Mouse (Mus musculus): ENCODE data around the gene Snn.

DNA sequence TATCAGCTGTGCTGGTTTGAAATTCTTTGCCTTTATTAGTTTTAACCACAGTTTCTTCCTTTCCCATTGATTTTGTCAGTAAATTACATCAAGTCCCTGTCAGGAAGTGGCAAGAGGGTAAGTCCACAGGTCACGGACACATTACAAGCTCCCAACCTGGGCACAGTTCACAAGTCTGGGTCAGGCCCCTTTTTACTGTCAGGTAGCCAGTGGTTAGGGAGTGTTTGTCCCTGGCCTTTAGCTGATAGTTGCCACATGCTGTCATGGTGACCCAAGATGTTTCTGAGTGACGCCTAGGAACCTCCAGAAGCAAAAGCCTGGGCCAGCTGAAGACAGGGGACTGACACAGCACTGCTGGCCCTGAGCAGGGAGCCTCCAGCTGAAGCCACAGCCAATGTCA lies 49.5 kb upstream of the Snn start:
- no peak for TF ChIP-seq CTCF (IDR thresholded peaks at IDR 0.05; ENCODE audit: low read depth)
- TF ChIP-seq EP300 (IDR thresholded peaks at IDR 0.05; ENCODE audit: low read depth) = no peak
